Mouse (Mus musculus) heart, postnatal 0 days (tissue): Measurements from ENCODE around the gene Pgap1. TPM values are rescaled to one million over a fixed set of nuclear protein-coding genes. Genes with fewer than 3 reads are reported as not detected.

Experiments used
- ATAC-seq: fragments of 200-750 bp; cut with Nextera tagmentation; 2 replicates; pipeline ENCODE4 v1.8.0; 2017; ENCODE audit warnings: low read depth, moderate number of reproducible peaks, moderate library complexity; ENCODE audit not compliant: insufficient read depth
- DNase-seq: peaks from one replicate; pipeline ENCODE4 v3.0.0-alpha.2; 2016; ENCODE audit warnings: low spot score
- H3K27ac ChIP-seq: fragments of 300-500 bp; sonication (generic); 2 replicates; pipeline ENCODE4 v1.5.1; 2014; ENCODE audit warnings: low read depth, mild to moderate bottlenecking
- H3K27me3 ChIP-seq: fragments of 300-500 bp; sonication (generic); 2 replicates; pipeline ENCODE4 v1.6.1; 2014; ENCODE audit warnings: low read length, mixed read lengths; ENCODE audit not compliant: control insufficient read depth, insufficient read depth
- H3K36me3 ChIP-seq: fragments of 300-500 bp; sonication (generic); replicated peaks from 2 replicates; pipeline ENCODE4 v1.6.1; 2014; ENCODE audit warnings: low read length, mixed read lengths; ENCODE audit not compliant: control insufficient read depth, insufficient read depth
- H3K4me1 ChIP-seq: fragments of 300-500 bp; sonication (generic); 2 replicates; pipeline ENCODE4 v1.6.1; 2014; ENCODE audit warnings: antibody characterized with exemption; ENCODE audit not compliant: control insufficient read depth, insufficient read depth
- H3K4me2 ChIP-seq: fragments of 300-500 bp; sonication (generic); 2 replicates; pipeline ENCODE4 v1.6.1; 2014; ENCODE audit warnings: low read depth, mild to moderate bottlenecking, low read length, moderate library complexity
- H3K4me3 ChIP-seq: fragments of 300-500 bp; sonication (generic); 2 replicates; pipeline ENCODE4 v1.5.1; 2014; ENCODE audit warnings: low read depth, low read length
- H3K9ac ChIP-seq: fragments of 300-500 bp; sonication (generic); replicated peaks from 2 replicates; pipeline ENCODE4 v1.6.1; 2014; ENCODE audit warnings: low read depth, low read length, mixed read lengths
- H3K9me3 ChIP-seq: fragments of 300-500 bp; sonication (generic); replicated peaks from 2 replicates; pipeline ENCODE4 v1.6.1; 2016; ENCODE audit warnings: low read length; ENCODE audit not compliant: control insufficient read depth
- CTCF ChIP-seq: IDR thresholded peaks from 2 replicates; pipeline ENCODE4 v1.5.1; 2016; ENCODE audit warnings: antibody characterized with exemption, control low read depth, low read depth
- EP300 ChIP-seq: IDR thresholded peaks from 2 replicates; pipeline ENCODE4 v1.6.1; 2016; ENCODE audit warnings: antibody characterized with exemption, low read depth
- WGBS: fragments of 180-500 bp; shearing (Covaris S2); extraction: QIAGEN DNeasy Blood & Tissue Kit; methylation state at CpG from one replicate; pipeline ENCODE4 v1.1.7; 2014; 5-methylcytosine and 5-hydroxymethylcytosine counted together
- polyA plus RNA-seq: library from polyadenylated mRNA; unstranded; fragments of >200 nt; fragmentation: Nextera tagmentation; extraction: Ambion mirVana; gene quantifications from 2 replicates; pipeline ENCODE4 v1.2.1, GENCODE M21; 2015
- total RNA-seq: library from RNA; depleted of rRNA; stranded (reverse); fragments of >200 nt; gene quantifications from 2 replicates; pipeline ENCODE4 v1.2.3, GENCODE M21; 2014; ENCODE audit warnings: low replicate concordance

The Pgap1 gene
- total and polyA plus RNA-seq, 2 experiments from 2014 or later = 1.3 to 1.6 TPM

GRCm38 (mm10) chr1:54596151-54596550 is 38.7 kb upstream of the Pgap1 start:
- Histone ChIP-seq H3K36me3 (no peaks in the 10 kb centered on the region), H3K4me1 (peaks cover 5% of the 10 kb centered on the region; the same call in 1 of the 2 replicates), H3K9ac (no peak overlapping the region), H3K4me3 (no peak overlapping the region), H3K27me3 (no peaks in the 10 kb centered on the region), H3K4me2 (no peak overlapping the region), H3K9me3 (no peaks in the 10 kb centered on the region), H3K27ac (no peak overlapping the region)
- TF ChIP-seq EP300 (no peak), CTCF (no peak)
- no peak for ATAC-seq
- WGBS = 80% methylated on average over 2 of the region's 2 CpGs
- DNase-seq = no peak

GRCm38 (mm10) chr1:54587076-54587475 is 29.6 kb upstream of the Pgap1 start:
- no peaks in the 10 kb centered on the region for H3K9me3 ChIP-seq
- WGBS = 83% methylated on average over 5 of the region's 5 CpGs
- H3K27ac ChIP-seq = no peak overlapping the region
- no peaks in the 10 kb centered on the region for H3K4me1 ChIP-seq
- no peaks in the 10 kb centered on the region for H3K27me3 ChIP-seq
- no peak overlapping the region for H3K4me2 ChIP-seq
- DNase-seq = no peak
- ATAC-seq = no peak
- H3K9ac ChIP-seq = no peak overlapping the region
- TF ChIP-seq EP300 = no peak
- no peak for TF ChIP-seq CTCF
- H3K36me3 ChIP-seq = no peaks in the 10 kb centered on the region
- H3K4me3 ChIP-seq = no peak overlapping the region

GRCm38 (mm10) chr1:54585971-54586555 is 28.6 kb upstream of the Pgap1 start:
- Histone ChIP-seq H3K9ac (no peak overlapping the region), H3K4me1 (no peaks in the 10 kb centered on the region), H3K36me3 (no peaks in the 10 kb centered on the region), H3K4me3 (no peak overlapping the region), H3K9me3 (no peaks in the 10 kb centered on the region), H3K27ac (no peak overlapping the region), H3K27me3 (no peaks in the 10 kb centered on the region), H3K4me2 (no peak overlapping the region)
- 63% methylated on average over 5 of the region's 5 CpGs for WGBS
- DNase-seq (no peak), ATAC-seq (no peak)
- TF ChIP-seq EP300 = no peak
- no peak for TF ChIP-seq CTCF

- Histone ChIP-seq H3K4me3 (no peak overlapping the region), H3K9ac (no peak overlapping the region), H3K27ac (no peak overlapping the region), H3K4me2 (no peak overlapping the region), H3K9me3 (no peaks in the 10 kb centered on the region), H3K36me3 (no peaks in the 10 kb centered on the region), H3K27me3 (no peaks in the 10 kb centered on the region), H3K4me1 (no peaks in the 10 kb centered on the region)
- no peak for DNase-seq
- 48% methylated on average over 9 of the region's 9 CpGs for WGBS
- TF ChIP-seq CTCF = no peak
- TF ChIP-seq EP300 = no peak
- ATAC-seq = no peak
Observed at GRCm38 (mm10) chr1:54585278-54585846, 27.9 kb upstream of the Pgap1 start.

GRCm38 (mm10) chr1:54584588-54585277 is 27.2 kb upstream of the Pgap1 start:
- Histone ChIP-seq H3K4me2 (no peak overlapping the region), H3K27me3 (no peaks in the 10 kb centered on the region), H3K9me3 (no peaks in the 10 kb centered on the region), H3K27ac (no peak overlapping the region), H3K36me3 (no peaks in the 10 kb centered on the region), H3K9ac (no peak overlapping the region), H3K4me1 (no peaks in the 10 kb centered on the region), H3K4me3 (no peak overlapping the region)
- DNase-seq = no peak
- 82% methylated on average over 2 of the region's 2 CpGs for WGBS
- ATAC-seq = no peak
- TF ChIP-seq CTCF (no peak), EP300 (no peak)
